10 mouse cellular contexts compared by ENCODE assay signal in genomic region chr17:25076906-25077305, GRCm38 (mm10). TPM values are rescaled to one million over a fixed set of nuclear protein-coding genes. Genes with fewer than 3 reads are reported as not detected.
A peak's percentile ranks its signal among the peaks of the same experiment; 100 is the strongest.
DNase-seq lines count a peak whose midpoint lies in the region; ATAC-seq and TF ChIP-seq lines count a peak whose summit lies in the region.
"Had no signal": no experiment of that assay in that cellular context is flagged by ENCODE, and none has a peak within 500 bp of the region (broad histone marks: within the 10 kb centered on the region; RNA-seq: fewer than 3 reads in every experiment).

No protein-coding gene starts in this region.

- no peak for DNase-seq in frontal cortex, adult 2 months (ENCODE audit: extremely low spot score in 1 of 2, low spot score in 1 of 2)
- DNase-seq in lung, adult 18-20 months, result no peak
- DNase-seq in embryonic facial prominence, embryonic 10.5 days (ENCODE audit: low spot score), result no peak
- DNase-seq in urinary bladder, postnatal 36 days (ENCODE audit: low spot score in 2 of 2), result no peak

- peak overlapping the region; percentile 46; the same call in 1 of the 2 replicates for H3K4me2 ChIP-seq in intestine, postnatal 0 days (replicated peaks; ENCODE audit: low read depth)
- H3K4me2 ChIP-seq in intestine, embryonic 16.5 days (ENCODE audit: low read depth, low read length), result no peak overlapping the region
- H3K4me2 ChIP-seq in lung, embryonic 16.5 days (ENCODE audit: low read depth, low read length), result peak overlapping the region; percentile 64
- H3K4me2 ChIP-seq: liver, embryonic 15.5 days had no signal

- no peak for TF ChIP-seq CTCF in intestine, postnatal 0 days (IDR thresholded peaks at IDR 0.05; ENCODE audit: low read depth)

- no peak overlapping the region for H3K4me3 ChIP-seq in intestine, postnatal 0 days (ENCODE audit: low read depth, low read length)
- no peak overlapping the region for H3K4me3 ChIP-seq in intestine, embryonic 16.5 days (ENCODE audit: low read length)
- H3K4me3 ChIP-seq in lung, embryonic 16.5 days (ENCODE audit: low read length), result peak overlapping the region; percentile 65
- peak overlapping the region; percentile 4; the same call in 1 of the 2 replicates for H3K4me3 ChIP-seq in embryonic facial prominence, embryonic 10.5 days
- H3K4me3 ChIP-seq: intestine, embryonic 15.5 days; liver, embryonic 15.5 days had no signal

- no peaks in the 10 kb centered on the region for H3K4me1 ChIP-seq in intestine, postnatal 0 days (replicated peaks; ENCODE audit: control insufficient read depth, insufficient read depth, low read length)
- peaks cover 19% of the 10 kb centered on the region for H3K4me1 ChIP-seq in intestine, embryonic 16.5 days (ENCODE audit: control insufficient read depth, insufficient read depth, low read length)
- peaks cover 25% of the 10 kb centered on the region for H3K4me1 ChIP-seq in lung, embryonic 16.5 days (replicated peaks; ENCODE audit: control insufficient read depth, insufficient read depth, low read length)
- H3K4me1 ChIP-seq in embryonic facial prominence, embryonic 10.5 days, result peaks cover 18% of the 10 kb centered on the region

- H3K27ac ChIP-seq in intestine, postnatal 0 days (ENCODE audit: low read depth, low read length), result no peak overlapping the region
- H3K27ac ChIP-seq in intestine, embryonic 16.5 days (ENCODE audit: low read length), result no peak overlapping the region
- H3K27ac ChIP-seq in lung, embryonic 16.5 days (ENCODE audit: low read length), result no peak overlapping the region
- H3K27ac ChIP-seq in embryonic facial prominence, embryonic 10.5 days (replicated peaks), result no peak overlapping the region
- H3K27ac ChIP-seq: liver, embryonic 15.5 days had no signal

- H3K36me3 ChIP-seq in intestine, postnatal 0 days (ENCODE audit: control insufficient read depth, insufficient read depth), result peaks cover 6% of the 10 kb centered on the region; the same call in 1 of the 2 replicates
- H3K36me3 ChIP-seq in intestine, embryonic 16.5 days (ENCODE audit: control insufficient read depth, insufficient read depth, low read length), result no peaks in the 10 kb centered on the region
- peaks cover 6% of the 10 kb centered on the region for H3K36me3 ChIP-seq in lung, embryonic 16.5 days (ENCODE audit: control insufficient read depth, insufficient read depth, low read length)
- H3K36me3 ChIP-seq in embryonic facial prominence, embryonic 10.5 days (replicated peaks), result peaks cover 30% of the 10 kb centered on the region
- H3K36me3 ChIP-seq: intestine, embryonic 15.5 days; liver, embryonic 15.5 days had no signal

- no peaks in the 10 kb centered on the region for H3K27me3 ChIP-seq in intestine, postnatal 0 days (replicated peaks; ENCODE audit: control insufficient read depth, insufficient read depth, low read length)
- no peaks in the 10 kb centered on the region for H3K27me3 ChIP-seq in intestine, embryonic 16.5 days (replicated peaks; ENCODE audit: control insufficient read depth, insufficient read depth, low read length)
- no peaks in the 10 kb centered on the region for H3K27me3 ChIP-seq in lung, embryonic 16.5 days (ENCODE audit: control insufficient read depth, insufficient read depth, low read depth, low read length)
- H3K27me3 ChIP-seq in embryonic facial prominence, embryonic 10.5 days (replicated peaks; ENCODE audit: low read depth, poor library complexity, severe bottlenecking), result no peaks in the 10 kb centered on the region
- H3K27me3 ChIP-seq: intestine, embryonic 15.5 days; liver, embryonic 15.5 days had no signal

- no peaks in the 10 kb centered on the region for H3K9me3 ChIP-seq in intestine, postnatal 0 days (ENCODE audit: control insufficient read depth)
- H3K9me3 ChIP-seq in intestine, embryonic 16.5 days (ENCODE audit: control insufficient read depth, low read length), result no peaks in the 10 kb centered on the region
- H3K9me3 ChIP-seq in lung, embryonic 16.5 days (ENCODE audit: control insufficient read depth, low read length), result no peaks in the 10 kb centered on the region
- H3K9me3 ChIP-seq in embryonic facial prominence, embryonic 10.5 days, result no peaks in the 10 kb centered on the region
- H3K9me3 ChIP-seq: intestine, embryonic 15.5 days; liver, embryonic 15.5 days had no signal

- peak; percentile 41; the same call in 1 of the 2 replicates for ATAC-seq in frontal cortex, adult (ENCODE audit: low TSS enrichment)
- ATAC-seq in intestine, postnatal 0 days, result no peak
- no peak for ATAC-seq in intestine, embryonic 16.5 days
- no peak for ATAC-seq in lung, embryonic 16.5 days (ENCODE audit: low read depth)
- ATAC-seq: intestine, embryonic 15.5 days had no signal

- WGBS in intestine, postnatal 0 days, result 77% methylated on average over 4 of the region's 4 CpGs
- 86% methylated on average over 4 of the region's 4 CpGs for WGBS in intestine, embryonic 16.5 days
- WGBS in lung, embryonic 16.5 days, result 74% methylated on average over 4 of the region's 4 CpGs
- 93% methylated on average over 4 of the region's 4 CpGs for WGBS in embryonic facial prominence, embryonic 10.5 days

- H3K9ac ChIP-seq in intestine, postnatal 0 days (ENCODE audit: low read depth, low read length), result no peak overlapping the region
- H3K9ac ChIP-seq in intestine, embryonic 16.5 days (ENCODE audit: low read depth, low read length), result no peak overlapping the region
- H3K9ac ChIP-seq in lung, embryonic 16.5 days (ENCODE audit: low read length), result peak overlapping the region; percentile 82; the same call in 1 of the 2 replicates
- H3K9ac ChIP-seq: intestine, embryonic 15.5 days; liver, embryonic 15.5 days had no signal

RNA-seq across cellular contexts. Expression of gene Tmem204, which starts 6.5 kb away (rescaled TPM):
- polyA plus RNA-seq in frontal cortex, adult 2 months (2012; rRNA removed), result 16.2 and 16.3 TPM in 2 replicates
- polyA plus RNA-seq in intestine, postnatal 0 days (2015; fragmentation: Nextera tagmentation; extraction: Ambion mirVana), result 14.5 and 15.8 TPM in 2 replicates
- polyA plus RNA-seq in intestine, embryonic 16.5 days (2015; fragmentation: Nextera tagmentation; extraction: Ambion mirVana), result 22.2 and 25.8 TPM in 2 replicates
- polyA plus RNA-seq in lung, embryonic 16.5 days (2015; fragmentation: Nextera tagmentation; extraction: Ambion mirVana), result 108 and 122 TPM in 2 replicates
- polyA plus RNA-seq in embryonic facial prominence, embryonic 10.5 days (2016; fragmentation: Nextera tagmentation; extraction: Ambion mirVana), result 10.6 and 11.0 TPM in 2 replicates

RNA-seq across cellular contexts. Expression of gene Telo2, which starts 38.9 kb away (rescaled TPM):
- 19.0 and 27.2 TPM in 2 replicates for polyA plus RNA-seq in frontal cortex, adult 2 months (2012; rRNA removed)
- 7.6 and 8.7 TPM in 2 replicates for polyA plus RNA-seq in intestine, postnatal 0 days (2015; fragmentation: Nextera tagmentation; extraction: Ambion mirVana)
- 32.1 and 32.3 TPM in 2 replicates for polyA plus RNA-seq in intestine, embryonic 16.5 days (2015; fragmentation: Nextera tagmentation; extraction: Ambion mirVana)
- polyA plus RNA-seq in lung, embryonic 16.5 days (2015; fragmentation: Nextera tagmentation; extraction: Ambion mirVana), result 42.4 and 49.6 TPM in 2 replicates
- 54.0 and 55.5 TPM in 2 replicates for polyA plus RNA-seq in embryonic facial prominence, embryonic 10.5 days (2016; fragmentation: Nextera tagmentation; extraction: Ambion mirVana)

RNA-seq across cellular contexts. Expression of gene Ptx4, which starts 43.7 kb away (rescaled TPM):
- 0.08 and 0.16 TPM in 2 replicates for polyA plus RNA-seq in frontal cortex, adult 2 months (2012; rRNA removed)
- polyA plus RNA-seq in intestine, postnatal 0 days (2015; fragmentation: Nextera tagmentation; extraction: Ambion mirVana), result 0.25 and 0.27 TPM in 2 replicates
- polyA plus RNA-seq in intestine, embryonic 16.5 days (2015; fragmentation: Nextera tagmentation; extraction: Ambion mirVana), result 0.20 and 0.24 TPM in 2 replicates
- 0.19 TPM in 1 of 2 replicates, not detected in the other for polyA plus RNA-seq in lung, embryonic 16.5 days (2015; fragmentation: Nextera tagmentation; extraction: Ambion mirVana)
- polyA plus RNA-seq in embryonic facial prominence, embryonic 10.5 days (2016; fragmentation: Nextera tagmentation; extraction: Ambion mirVana), result 0.09 and 0.14 TPM in 2 replicates

RNA-seq across cellular contexts. Expression of gene Clcn7, which starts 56.3 kb away (rescaled TPM):
- polyA plus RNA-seq in frontal cortex, adult 2 months (2012; rRNA removed), result 45.6 and 51.4 TPM in 2 replicates
- 18.5 and 21.7 TPM in 2 replicates for polyA plus RNA-seq in intestine, postnatal 0 days (2015; fragmentation: Nextera tagmentation; extraction: Ambion mirVana)
- 21.8 and 23.5 TPM in 2 replicates for polyA plus RNA-seq in intestine, embryonic 16.5 days (2015; fragmentation: Nextera tagmentation; extraction: Ambion mirVana)
- 22.1 and 22.5 TPM in 2 replicates for polyA plus RNA-seq in lung, embryonic 16.5 days (2015; fragmentation: Nextera tagmentation; extraction: Ambion mirVana)
- polyA plus RNA-seq in embryonic facial prominence, embryonic 10.5 days (2016; fragmentation: Nextera tagmentation; extraction: Ambion mirVana), result 24.4 and 27.5 TPM in 2 replicates

Comparison
In these comparisons a context has a peak if more than half of its experiments do, and no peak if none do; other contexts are left out.
1. H3K4me3 ChIP-seq: peak in lung, embryonic 16.5 days (single experiment) and embryonic facial prominence, embryonic 10.5 days (single experiment); none in intestine, postnatal 0 days (single experiment) and intestine, embryonic 16.5 days (single experiment).